Mouse (Mus musculus) thymus, adult 2 months (tissue): ENCODE measurements around the gene Btbd6.

Experiments used
- CTCF ChIP-seq: fragments of 200-500 bp; IDR thresholded peaks from 2 replicates; pipeline ENCODE4 v1.5.1; 2012; ENCODE audit warnings: mild to moderate bottlenecking, control low read depth, low read length, moderate library complexity, borderline replicate concordance; ENCODE audit not compliant: control insufficient read depth, poor library complexity, insufficient read depth; ENCODE audit errors: extremely low read depth
- POLR2A ChIP-seq: fragments of 200-500 bp; IDR thresholded peaks from 2 replicates; pipeline ENCODE4 v1.6.1; 2012; ENCODE audit warnings: mild to moderate bottlenecking, low read length, control low read depth, moderate library complexity; ENCODE audit not compliant: control insufficient read depth, poor library complexity, insufficient read depth; ENCODE audit errors: extremely low read depth

- TF ChIP-seq CTCF (peak; percentile 67; the same call in 1 of the 2 replicates), POLR2A (no peak)
Observed at GRCm38 (mm10) chr12:112928401-112929241, 47.7 kb upstream of the Btbd6 start.
